Mouse (Mus musculus) adrenal gland, adult (tissue): ENCODE data around the gene Ppp1r13l.

Source experiments
- DNase-seq, 2 experiments: peaks; one replicate each; pipeline ENCODE4 v3.0.0; 2022 to 2023; ENCODE audit warnings: low spot score in 1 of 2; ENCODE audit not compliant: inconsistent age in 2 of 2

The Ppp1r13l gene

GRCm38 (mm10) chr7:19362276-19362675, 2.7 kb downstream of the Ppp1r13l start:
- DNase-seq: peak in 1 of 2 experiments; percentile 36

DNA sequence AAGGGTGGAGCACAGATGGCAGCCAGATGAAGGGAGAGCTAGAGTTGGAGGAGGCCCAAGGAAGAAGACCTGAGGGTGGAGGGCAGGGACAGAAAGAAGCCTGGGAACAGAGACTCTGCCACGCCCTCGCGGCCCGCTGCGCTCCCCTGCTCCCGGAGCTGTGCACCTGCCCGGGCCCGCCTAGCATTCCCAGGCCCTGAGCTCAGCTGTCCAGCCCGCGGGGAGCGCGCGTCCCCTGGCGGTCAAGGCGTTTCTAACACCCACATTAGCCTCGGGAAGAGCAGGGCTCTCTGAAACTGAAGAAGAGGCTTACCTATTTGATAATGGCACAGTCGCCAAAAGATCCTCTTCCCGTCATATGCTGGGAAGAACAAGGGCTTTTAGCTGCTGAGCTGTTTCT, 4.3 kb downstream of the Ppp1r13l start:
- DNase-seq: peak; percentile 79 to 92

GRCm38 (mm10) chr7:19365376-19365775, 5.8 kb downstream of the Ppp1r13l start:
- no peak for DNase-seq

- peak; percentile 69 to 85 for DNase-seq
These were observed 8.8 kb downstream of the Ppp1r13l start for GRCm38 (mm10) chr7:19368380-19368779.

GRCm38 (mm10) chr7:19369823-19370425, 10.4 kb downstream of the Ppp1r13l start:
- DNase-seq: peak; percentile 61 to 81

DNA sequence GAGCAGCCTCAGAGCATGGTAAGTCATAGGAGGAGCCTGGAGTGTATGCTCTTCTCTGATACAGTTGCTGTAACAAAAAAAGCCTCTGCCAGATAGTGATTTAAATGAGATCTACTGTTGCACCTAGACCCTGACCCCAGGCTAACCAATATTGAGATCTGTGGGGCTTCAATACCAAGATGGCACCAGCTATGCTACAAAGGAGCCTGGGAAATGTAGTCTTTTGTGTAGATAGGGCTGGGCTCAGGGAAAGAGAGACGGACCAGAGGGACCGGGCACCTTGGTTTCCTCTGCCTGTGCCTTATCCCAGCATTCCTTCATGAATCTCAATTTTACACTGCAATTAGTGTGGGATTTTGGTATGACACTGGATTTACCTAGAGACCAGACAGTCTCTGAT, 13.8 kb downstream of the Ppp1r13l start:
- DNase-seq: no peak

GRCm38 (mm10) chr7:19375368-19375767, 15.8 kb downstream of the Ppp1r13l start:
- no peak for DNase-seq

- no peak for DNase-seq
These were observed 16.5 kb downstream of the Ppp1r13l start for GRCm38 (mm10) chr7:19376019-19376418.

DNA sequence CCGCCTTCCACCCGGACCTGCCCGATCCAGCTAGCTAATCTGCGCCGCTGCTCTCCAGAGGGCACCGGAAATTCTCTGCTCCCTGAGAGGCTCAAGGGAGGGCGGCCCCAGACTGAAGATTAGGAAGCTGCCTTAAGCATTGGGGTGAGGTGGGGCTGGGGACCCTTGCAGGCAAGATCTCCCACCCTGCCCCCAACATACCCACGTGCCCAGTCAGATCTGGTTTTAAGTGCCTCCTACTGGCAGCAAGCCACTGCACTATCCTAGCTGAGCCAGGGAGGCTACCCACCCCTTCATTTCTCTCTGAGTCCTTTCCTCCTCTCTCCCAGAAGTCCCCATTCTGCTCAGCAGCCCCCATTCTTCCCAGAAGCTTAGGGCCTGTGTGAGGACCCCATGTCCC, 18.5 kb downstream of the Ppp1r13l start:
- DNase-seq: no peak

DNA sequence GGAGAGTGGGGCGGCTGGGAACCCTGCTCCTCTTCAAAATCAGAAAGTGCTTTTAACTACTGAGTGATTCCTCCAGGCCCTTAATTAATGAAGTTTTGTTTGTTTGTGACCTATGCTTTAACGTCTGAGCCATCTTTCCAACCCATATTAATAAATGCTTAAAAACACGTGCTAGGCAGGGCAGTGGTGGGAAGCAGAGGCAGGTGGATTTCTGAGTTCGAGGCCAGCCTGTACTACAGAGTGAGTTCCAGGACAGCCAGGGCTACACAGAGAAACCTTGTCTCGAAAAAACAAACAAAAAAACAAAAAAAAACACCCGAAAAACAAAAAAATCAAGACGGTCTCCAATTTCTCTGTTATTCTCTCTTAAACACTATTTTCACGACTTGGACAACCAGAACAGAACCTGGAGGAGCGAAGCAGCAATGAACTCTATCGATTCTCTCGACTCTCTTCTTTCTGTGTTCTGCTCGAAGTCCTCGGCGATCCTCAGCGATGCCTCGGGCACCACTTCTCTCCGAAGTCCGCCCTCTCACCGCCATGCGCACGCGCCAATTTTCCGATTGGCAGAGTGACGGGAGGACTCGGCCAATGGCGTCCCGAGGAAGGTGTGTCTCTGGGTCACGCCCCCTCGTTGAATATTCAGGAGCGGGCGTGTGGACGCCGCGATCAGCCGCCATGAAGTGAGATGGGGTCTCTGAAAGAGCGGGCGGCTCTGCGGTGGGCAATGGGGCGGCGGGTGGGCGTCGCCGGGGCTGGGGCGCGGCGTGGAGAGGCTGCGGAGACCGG, 22.0 kb downstream of the Ppp1r13l start, which contains the start of gene Ercc2:
Ercc2 (plus strand) TSS at position 634 of the 789 bp plus-strand sequence.
- peak; percentile 99 for DNase-seq

DNA sequence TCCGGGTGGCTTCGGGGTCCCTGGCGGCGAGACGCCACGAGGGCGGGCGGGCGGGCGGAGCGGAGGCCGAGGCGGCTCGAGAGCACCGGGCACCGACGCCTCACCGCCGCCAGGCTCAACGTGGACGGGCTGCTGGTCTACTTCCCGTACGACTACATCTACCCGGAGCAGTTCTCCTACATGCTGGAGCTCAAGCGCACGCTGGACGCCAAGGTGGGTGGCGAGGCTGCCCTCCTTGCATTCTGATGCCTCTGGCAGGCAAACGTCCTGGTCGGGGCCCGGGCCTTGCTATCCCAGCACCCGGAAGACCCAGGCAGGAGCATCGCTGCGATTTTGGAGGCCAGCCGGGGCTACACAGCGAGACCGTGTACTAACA, 22.6 kb downstream of the Ppp1r13l start:
- DNase-seq: no peak

DNA sequence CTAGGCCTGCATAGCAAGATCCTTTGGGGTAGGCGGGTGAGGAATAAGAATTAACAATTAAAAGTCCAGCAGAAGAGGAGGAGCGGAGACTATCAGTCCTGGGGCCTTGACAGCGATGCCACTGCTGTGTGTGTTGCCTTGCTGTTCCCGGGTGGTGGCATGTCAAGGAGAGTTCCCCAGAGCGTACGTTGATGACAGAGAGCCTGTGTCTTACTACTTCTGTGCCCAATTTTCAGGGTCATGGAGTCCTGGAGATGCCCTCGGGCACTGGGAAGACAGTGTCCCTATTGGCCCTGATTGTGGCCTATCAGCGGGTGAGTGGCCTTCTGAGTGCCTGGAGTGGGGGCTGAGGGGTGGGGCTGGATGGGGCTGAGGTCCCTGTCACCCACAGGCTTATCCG, 24.2 kb downstream of the Ppp1r13l start:
- peak; percentile 68 to 69 for DNase-seq

DNA sequence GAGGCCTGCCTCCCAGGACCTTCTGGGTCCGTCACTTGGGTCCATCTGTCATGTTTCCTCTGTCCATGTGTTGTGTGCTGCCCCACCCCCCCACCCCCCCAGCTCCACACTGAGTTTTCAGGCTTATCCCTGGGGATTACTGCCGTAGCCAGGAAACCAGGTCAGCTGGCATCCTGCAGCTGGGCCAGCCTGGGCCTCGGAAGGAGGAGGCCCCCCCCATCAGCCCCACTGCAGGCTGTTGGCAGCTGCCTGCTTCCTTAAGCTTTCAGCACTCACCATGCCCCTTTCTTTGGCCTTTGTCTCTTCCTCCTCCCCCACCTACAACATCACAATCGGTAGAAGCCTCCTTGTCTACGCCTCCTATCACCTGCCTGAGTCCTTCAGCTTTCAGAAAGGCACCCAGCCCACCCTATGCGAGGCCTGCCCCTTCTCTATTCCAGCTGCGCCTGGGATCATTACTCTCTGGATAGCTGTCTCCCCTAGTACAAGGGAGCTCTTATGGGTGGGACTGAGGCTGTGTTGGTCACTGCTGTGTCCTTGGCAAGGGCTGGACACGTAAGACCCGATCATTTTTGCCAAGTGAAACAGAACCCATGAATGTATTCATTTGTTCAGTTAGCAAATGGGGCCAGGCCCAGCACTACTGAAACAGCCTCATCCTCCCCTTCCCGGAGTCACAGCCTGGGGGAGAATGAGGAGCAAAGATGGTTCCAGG, 29.3 kb downstream of the Ppp1r13l start:
- no peak for DNase-seq

DNA sequence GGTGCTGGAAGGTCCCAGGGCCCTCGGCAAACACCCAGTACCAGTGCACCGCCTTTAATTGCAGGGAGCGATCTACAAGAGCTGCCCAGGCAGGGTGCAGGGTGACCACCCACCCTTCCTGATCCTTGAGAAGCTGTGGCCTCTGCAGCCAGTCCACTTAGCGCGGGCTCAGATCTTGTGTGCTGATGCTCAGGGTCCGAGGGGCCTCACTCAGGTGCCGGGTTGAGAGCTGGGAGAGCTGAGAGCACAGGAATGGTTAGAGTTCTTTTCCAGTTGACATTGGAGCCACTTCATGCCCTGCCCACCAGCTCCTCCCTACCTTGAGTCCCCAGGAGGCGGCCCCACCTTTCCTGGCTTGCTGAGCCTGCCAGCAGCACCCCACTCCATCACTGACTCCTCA, 34.9 kb downstream of the Ppp1r13l start:
- DNase-seq: no peak

- DNase-seq: peak; percentile 83
These were observed 40.1 kb downstream of the Ppp1r13l start for GRCm38 (mm10) chr7:19399496-19400280.

DNA sequence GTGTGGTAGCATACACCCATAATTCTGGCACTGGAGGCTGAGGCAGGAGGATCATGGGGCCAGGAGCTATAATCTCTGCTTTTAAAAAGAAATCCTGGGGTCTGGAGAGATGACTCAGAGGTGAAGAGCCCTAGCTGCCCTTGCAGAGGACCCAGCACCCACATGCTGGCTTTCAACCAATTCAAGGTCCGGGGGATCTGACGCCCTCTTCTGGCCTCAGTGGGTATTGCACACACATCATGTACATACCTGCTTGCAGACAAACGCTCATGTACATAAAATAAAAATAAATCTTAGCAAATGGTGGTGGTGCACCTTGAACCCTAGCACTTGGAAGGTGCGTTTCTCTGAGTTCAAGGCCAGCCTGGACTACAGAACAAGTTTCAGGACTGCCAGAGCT, 41.4 kb downstream of the Ppp1r13l start:
- DNase-seq: no peak

- no peak for DNase-seq
These were observed 43.1 kb downstream of the Ppp1r13l start for GRCm38 (mm10) chr7:19402535-19403112.

GRCm38 (mm10) chr7:19403731-19404296, 44.3 kb downstream of the Ppp1r13l start, which contains the start of gene Klc3:
Gene Klc3 (minus strand): TSS chr7:19404104.
- peak; percentile 62 to 76 for DNase-seq

GRCm38 (mm10) chr7:19404476-19404875, 44.9 kb downstream of the Ppp1r13l start, which contains the start of gene Ckm:
Gene Ckm (plus strand): TSS chr7:19404776.
- DNase-seq: no peak

DNA sequence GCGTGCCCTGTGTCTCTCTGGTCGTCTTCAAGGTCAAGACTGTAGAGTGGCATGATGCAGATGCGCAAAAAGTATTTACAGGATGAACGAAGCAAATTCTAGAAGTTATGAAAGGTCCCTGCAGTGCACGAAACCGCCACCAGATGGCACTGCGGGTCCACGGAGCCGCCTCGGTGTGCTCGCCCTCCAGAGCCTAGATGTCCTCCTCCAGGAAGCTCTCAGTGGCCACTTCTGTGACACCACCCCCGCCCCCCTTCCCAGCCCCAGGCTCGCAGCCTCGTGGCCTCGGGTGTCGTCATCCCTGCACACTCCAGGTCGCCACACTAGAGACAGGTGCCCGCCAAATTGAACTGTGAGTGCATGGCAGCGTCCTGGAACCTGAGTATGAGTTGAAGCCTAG, 45.9 kb downstream of the Ppp1r13l start:
- DNase-seq: peak; percentile 76 to 95
